Mouse (Mus musculus) heart, postnatal 4 days (tissue): Measurements from ENCODE around the gene Kyat1. TPM values are rescaled to one million over a fixed set of nuclear protein-coding genes. Genes with fewer than 3 reads are reported as not detected.
"Not testable (repeated sequence)": the region's sequence is repeated elsewhere in the genome, so short reads cannot be mapped to it uniquely, and the experiment has no call there.

ENCODE experiments used
- DNase-seq: peaks from one replicate; pipeline ENCODE4 v3.0.0; 2021
- total RNA-seq, 2 experiments: library from RNA; stranded (reverse); gene quantifications; 2 replicates each; pipeline ENCODE4 v1.2.3; 2021

Kyat1 gene
- total RNA-seq, 2 experiments from 2014 or later, result 33.3 to 35.3 TPM

DNA sequence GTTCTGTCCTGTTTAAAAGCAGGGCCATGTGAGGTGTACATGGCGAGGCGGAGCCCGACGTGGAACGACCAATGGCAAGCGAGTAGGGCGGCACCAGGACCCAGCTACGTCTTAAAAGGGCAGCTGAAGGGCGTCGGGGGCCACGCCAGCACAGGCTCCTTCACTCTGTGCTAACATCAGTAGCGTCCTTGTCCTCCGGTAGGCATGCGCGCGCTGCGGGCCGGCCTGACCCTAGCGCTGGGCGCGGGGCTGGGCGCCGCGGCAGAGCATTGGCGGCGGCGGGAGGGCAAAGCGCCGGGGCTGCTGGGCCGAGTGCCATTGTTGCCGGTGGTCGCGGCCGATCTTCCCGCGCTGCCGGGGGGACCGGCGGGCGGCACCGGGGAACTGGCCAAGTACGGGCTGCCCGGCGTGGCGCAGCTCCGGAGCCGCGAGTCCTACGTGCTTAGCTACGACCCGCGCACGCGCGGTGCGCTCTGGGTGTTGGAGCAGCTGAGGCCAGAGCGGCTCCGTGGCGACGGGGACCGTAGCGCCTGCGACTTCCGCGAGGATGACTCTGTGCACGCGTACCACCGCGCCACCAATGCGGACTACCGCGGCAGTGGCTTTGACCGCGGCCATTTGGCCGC is 34.2 kb downstream of the Kyat1 start, which contains the start of gene Endog:
Gene Endog, plus strand, starts transcription at position 123 of the 626 bp plus-strand sequence.
- DNase-seq, result peak; percentile 88

DNA sequence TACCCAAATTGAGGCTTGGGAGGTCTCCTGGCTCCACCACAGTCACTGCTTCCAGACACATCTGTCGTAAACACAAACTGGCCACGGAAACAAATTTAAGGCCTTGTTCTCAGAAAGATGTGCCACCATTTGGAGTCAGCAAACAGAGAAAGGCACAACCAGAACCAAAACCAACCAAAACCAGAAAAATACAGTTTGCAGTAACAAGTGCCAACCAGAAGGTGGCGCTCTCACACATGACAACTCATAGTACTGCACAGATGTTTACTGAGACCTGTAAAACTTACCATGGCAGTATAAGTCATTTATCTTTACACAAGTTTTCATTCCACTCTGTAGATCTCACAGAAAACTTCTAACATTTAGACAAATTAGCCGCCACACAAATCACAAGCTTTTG is 39.0 kb downstream of the Kyat1 start:
- no peak for DNase-seq

DNA sequence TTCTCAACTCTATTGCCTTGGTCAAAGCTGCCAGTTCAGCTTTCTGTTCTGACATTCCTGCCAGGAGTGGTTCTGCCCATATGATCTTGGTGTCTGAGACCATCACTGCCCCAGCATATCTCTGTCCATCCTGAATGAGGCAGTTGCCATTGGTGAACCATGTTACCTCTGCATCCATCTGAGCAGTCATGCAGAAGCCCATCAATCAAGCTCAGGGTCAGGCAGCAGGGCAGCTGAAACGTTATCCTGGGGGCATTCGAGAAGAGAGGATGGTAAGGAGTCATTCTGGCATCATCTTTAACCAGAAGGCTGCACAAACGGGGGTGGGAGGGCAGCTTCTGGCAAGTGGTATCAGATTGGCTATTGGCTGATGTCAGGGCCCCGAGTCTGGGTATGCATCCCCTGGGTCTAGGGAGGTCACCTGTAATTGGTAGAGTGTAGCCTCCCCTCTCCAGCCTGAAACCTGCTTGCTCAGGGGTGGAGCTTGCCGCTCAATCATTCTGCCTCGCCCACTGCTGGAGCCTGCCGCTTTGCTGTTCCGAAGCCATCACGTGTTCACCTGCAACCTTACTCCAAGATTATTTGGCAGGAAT is 41.2 kb downstream of the Kyat1 start:
- no peak for DNase-seq

DNA sequence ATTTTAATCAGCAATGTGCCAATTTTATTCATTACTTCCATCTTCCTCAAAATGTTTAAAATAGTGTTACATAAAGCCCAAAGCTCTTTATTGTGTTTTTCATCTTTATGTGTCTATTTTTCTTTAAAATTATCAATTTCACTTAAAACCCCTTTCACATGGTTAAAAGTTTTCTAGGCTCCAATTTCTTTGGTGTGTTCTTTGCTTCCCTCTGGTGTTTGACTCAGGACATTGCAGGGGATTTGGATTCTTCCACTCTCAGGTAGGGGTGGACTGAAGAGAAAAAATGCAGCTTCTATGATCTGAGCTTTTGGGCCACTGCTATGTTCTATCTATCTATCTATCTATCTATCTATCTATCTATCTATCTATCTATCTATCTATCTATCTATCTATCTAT is 43.8 kb downstream of the Kyat1 start:
- DNase-seq, result peak; percentile 50

DNA sequence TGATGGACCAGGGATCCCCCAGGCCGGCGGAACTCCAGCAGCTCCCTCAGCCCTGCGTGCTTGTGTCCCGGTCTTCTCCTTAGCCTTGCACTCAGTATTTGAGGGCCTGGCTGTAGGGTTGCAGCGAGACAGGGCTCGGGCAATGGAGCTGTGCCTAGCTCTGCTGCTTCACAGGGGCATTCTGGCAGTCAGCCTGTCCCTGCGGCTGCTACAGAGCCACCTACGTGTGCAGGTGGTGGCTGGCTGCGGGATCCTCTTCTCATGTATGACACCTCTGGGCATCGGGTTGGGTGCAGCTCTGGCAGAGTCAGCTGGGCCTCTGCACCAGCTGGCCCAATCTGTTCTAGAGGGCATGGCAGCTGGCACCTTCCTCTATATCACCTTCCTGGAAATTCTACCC is 45.8 kb downstream of the Kyat1 start:
- not testable (repeated sequence) for DNase-seq

DNA sequence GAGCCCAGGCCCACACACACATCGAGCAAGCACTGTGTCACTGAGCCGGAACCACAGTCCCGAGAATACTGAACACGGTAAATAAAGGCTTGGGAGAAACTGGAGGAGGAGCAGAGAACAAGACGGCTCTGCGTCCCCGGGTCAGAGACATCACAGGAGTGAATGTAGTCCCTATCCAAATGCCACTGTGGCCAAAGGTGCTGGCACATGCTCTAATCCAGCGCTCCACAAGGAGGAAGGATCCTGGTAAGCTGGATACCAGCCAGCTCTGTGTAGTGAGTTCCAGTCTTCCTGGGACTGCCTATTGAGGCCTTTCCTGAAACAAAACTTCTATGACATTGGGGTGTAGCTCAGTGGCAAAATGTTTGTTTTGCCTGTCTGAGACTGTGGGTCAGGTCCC is 53.0 kb downstream of the Kyat1 start:
- DNase-seq, result no peak

DNA sequence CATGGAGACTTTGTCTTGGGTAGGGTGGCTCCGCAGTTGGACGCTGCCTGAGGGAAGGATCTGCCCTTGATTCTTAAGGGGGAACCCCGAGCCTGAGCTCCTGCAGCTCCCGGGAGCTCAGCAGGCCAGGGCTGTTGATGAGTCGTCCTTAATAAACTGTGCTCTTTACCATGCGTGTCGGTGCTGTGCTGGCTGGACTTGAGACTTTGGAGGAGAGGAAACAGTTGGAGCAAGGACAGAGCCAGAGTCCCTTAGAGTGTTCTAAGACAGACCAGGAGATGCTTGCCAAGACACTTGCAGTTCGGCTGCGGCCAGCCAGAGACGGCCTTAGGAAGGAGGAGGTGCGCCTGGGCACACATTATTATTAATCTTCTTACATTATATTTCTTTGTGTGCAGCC is 53.8 kb downstream of the Kyat1 start:
- DNase-seq, result no peak

- DNase-seq, result no peak
Measured at GRCm38 (mm10) chr2:30147466-30147865, 58.2 kb downstream of the Kyat1 start.

GRCm38 (mm10) chr2:30144436-30144835 is 61.2 kb downstream of the Kyat1 start:
- DNase-seq, result no peak

DNA sequence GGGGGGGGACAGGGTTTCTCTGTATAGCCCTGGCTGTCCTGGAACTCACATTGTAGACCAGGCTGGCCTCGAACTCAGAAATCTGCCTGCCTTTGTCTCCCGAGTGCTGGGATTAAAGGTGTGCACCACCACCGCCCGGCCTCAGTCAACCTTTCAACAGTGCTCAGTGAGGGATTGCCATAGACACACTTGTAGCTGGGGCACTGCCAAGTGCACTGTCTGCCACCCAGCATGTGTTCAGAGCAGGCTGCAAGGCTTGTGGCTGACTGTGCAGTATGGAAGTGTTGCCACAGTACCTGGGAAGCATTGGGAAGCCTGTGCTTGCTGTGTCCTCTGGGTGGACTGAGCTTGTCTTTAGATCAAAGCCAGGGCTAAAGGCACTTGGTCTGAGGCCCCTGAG is 65.6 kb downstream of the Kyat1 start:
- not testable (repeated sequence) for DNase-seq

GRCm38 (mm10) chr2:30136458-30136857 is 69.2 kb downstream of the Kyat1 start:
- DNase-seq, result no peak

Other genes with a start within 250 kb of the Kyat1 start
- 100 to 1,000 TPM; 370 to 371 TPM for gene Sptan1, start 240.3 kb downstream of the Kyat1 start, total RNA-seq
- gene Wdr34, start 157.0 kb downstream of the Kyat1 start, total RNA-seq, result 10 to 100 TPM; 15.2 to 15.8 TPM
- gene Set, start 148.5 kb downstream of the Kyat1 start, total RNA-seq, result 100 to 1,000 TPM; 174 to 185 TPM
- gene Pkn3, start 128.2 kb downstream of the Kyat1 start, total RNA-seq, result 10 to 100 TPM; 15.3 to 17.9 TPM
- gene Zdhhc12, start 112.2 kb downstream of the Kyat1 start, total RNA-seq, result 10 to 100 TPM in 1 of 2 experiments, 1 to 10 TPM in 1; 7.8 to 10.6 TPM
- gene Zer1, start 81.3 kb downstream of the Kyat1 start, total RNA-seq, result 10 to 100 TPM; 24.3 to 24.9 TPM
- gene Tbc1d13, start 72.1 kb downstream of the Kyat1 start, total RNA-seq, result 10 to 100 TPM; 23.9 to 27.4 TPM
- 10 to 100 TPM; 44.4 to 48.9 TPM for gene Endog, start 34.4 kb downstream of the Kyat1 start, total RNA-seq
- gene Spout1, start 27.4 kb downstream of the Kyat1 start, total RNA-seq, result 10 to 100 TPM in 1 of 2 experiments, 1 to 10 TPM in 1; 8.4 to 10.7 TPM
- 10 to 100 TPM; 56.3 to 59.2 TPM for gene Lrrc8a, start 31.9 kb upstream of the Kyat1 start, total RNA-seq
- 1 to 10 TPM in 1 of 2 experiments, under 1 TPM in 1; 0.88 to 1.5 TPM for gene Gm28035, start 34.7 kb upstream of the Kyat1 start, total RNA-seq
- gene Phyhd1, start 60.4 kb upstream of the Kyat1 start, total RNA-seq, result 10 to 100 TPM; 20.6 to 26.0 TPM
- 1 to 10 TPM in 1 of 2 experiments, not detected in 1; 4.6 TPM for gene Gm28038, start 75.2 kb upstream of the Kyat1 start, total RNA-seq
- 10 to 100 TPM; 23.6 to 23.7 TPM for gene Dolk, start 80.5 kb upstream of the Kyat1 start, total RNA-seq
- gene Nup188, start 80.5 kb upstream of the Kyat1 start, total RNA-seq, result 10 to 100 TPM; 28.0 to 34.5 TPM
- 10 to 100 TPM; 72.7 to 73.7 TPM for gene Sh3glb2, start 153.5 kb upstream of the Kyat1 start, total RNA-seq
- gene Miga2, start 158.4 kb upstream of the Kyat1 start, total RNA-seq, result 10 to 100 TPM; 52.4 to 63.5 TPM
- 10 to 100 TPM; 14.2 to 14.6 TPM for gene Dolpp1, start 186.4 kb upstream of the Kyat1 start, total RNA-seq
- 100 to 1,000 TPM; 379 to 401 TPM for gene Crat, start 210.0 kb upstream of the Kyat1 start, total RNA-seq
- gene Ptpa, start 210.2 kb upstream of the Kyat1 start, total RNA-seq, result 100 to 1,000 TPM; 139 TPM